Mouse (Mus musculus) myocyte (in vitro differentiated cells): ENCODE data around the gene Itga10.

Experiments used
- POLR2A ChIP-seq: IDR thresholded peaks from one replicate; pipeline ENCODE4 v1.6.1; 2011; ENCODE audit warnings: low read depth, mild to moderate bottlenecking, control low read depth, moderate library complexity; ENCODE audit not compliant: insufficient read length
- POLR2AphosphoS2 ChIP-seq: IDR thresholded peaks from one replicate; pipeline ENCODE4 v1.6.1; 2011; ENCODE audit warnings: low read depth, control low read depth; ENCODE audit not compliant: insufficient read length
- TCF12 ChIP-seq: IDR thresholded peaks from one replicate; pipeline ENCODE4 v1.6.1; 2011; ENCODE audit warnings: mild to moderate bottlenecking, control low read depth; ENCODE audit not compliant: poor library complexity, insufficient read depth, severe bottlenecking
- USF1 ChIP-seq: IDR thresholded peaks from one replicate; pipeline ENCODE4 v1.6.1; 2011; ENCODE audit warnings: low read depth, mild to moderate bottlenecking, control low read depth, moderate library complexity

- TF ChIP-seq POLR2A (peak; percentile 25), USF1 (no peak), POLR2AphosphoS2 (peak; percentile 26), TCF12 (no peak)
Measured at GRCm38 (mm10) chr3:96598156-96599068, 47.0 kb upstream of the Itga10 start.
